23 mouse cellular contexts compared by ENCODE assay signal in genomic region chr9:62355763-62356162, GRCm38 (mm10). TPM values are rescaled to one million over a fixed set of nuclear protein-coding genes. Genes with fewer than 3 reads are reported as not detected.
A peak's percentile ranks its signal among the peaks of the same experiment; 100 is the strongest.
DNase-seq lines count a peak whose midpoint lies in the region; ATAC-seq and TF ChIP-seq lines count a peak whose summit lies in the region.
"Had no signal": no experiment of that assay in that cellular context is flagged by ENCODE, and none has a peak within 500 bp of the region (broad histone marks: within the 10 kb centered on the region; RNA-seq: fewer than 3 reads in every experiment).

No protein-coding gene starts in this region.

- no peak overlapping the region for H3K4me3 ChIP-seq in kidney, embryonic 14.5 days (ENCODE audit: low read length)
- no peak overlapping the region for H3K4me3 ChIP-seq in midbrain, postnatal 0 days (ENCODE audit: low read depth, low read length)
- no peak overlapping the region for H3K4me3 ChIP-seq in midbrain, embryonic 14.5 days (replicated peaks; ENCODE audit: low read depth, low read length)
- H3K4me3 ChIP-seq in MEL (ENCODE audit: control insufficient read depth in 1 of 2, insufficient read depth in 1 of 2, low read depth in 2 of 2, low read length in 2 of 2): no peak overlapping the region
- H3K4me3 ChIP-seq: embryonic facial prominence, embryonic 15.5 days; erythroblast, embryonic 14.5 days; forebrain, embryonic 10.5 days; heart, embryonic 15.5 days; hindbrain, embryonic 10.5 days; hindbrain, embryonic 15.5 days had no signal

- TF ChIP-seq RAD21 in MEL (IDR thresholded peaks at IDR 0.05; ENCODE audit: low read depth, low read length): no peak

- H3K79me2 ChIP-seq in MEL (ENCODE audit: control insufficient read depth, insufficient read depth, low read length, poor library complexity): peaks cover 46% of the 10 kb centered on the region

- no peak for TF ChIP-seq POLR2A in MEL (IDR thresholded peaks at IDR 0.05; ENCODE audit: control insufficient read depth in 1 of 2, insufficient read depth in 1 of 2, low read depth in 1 of 2, low read length in 2 of 2, poor library complexity in 1 of 2)

- 86% methylated on average over 6 of the region's 6 CpGs for WGBS in kidney, embryonic 14.5 days
- 76% methylated on average over 6 of the region's 6 CpGs for WGBS in midbrain, postnatal 0 days
- WGBS in midbrain, embryonic 14.5 days: 78% methylated on average over 6 of the region's 6 CpGs

- no peak overlapping the region for H3K27ac ChIP-seq in kidney, embryonic 14.5 days (ENCODE audit: low read depth, low read length)
- 0 out of 2 replicates have a peak overlapping the region, but pooled peaks have one; percentile 0 for H3K27ac ChIP-seq in midbrain, postnatal 0 days (ENCODE audit: low read depth, low read length)
- no peak overlapping the region for H3K27ac ChIP-seq in midbrain, embryonic 14.5 days (replicated peaks; ENCODE audit: low read depth, low read length)
- H3K27ac ChIP-seq in MEL (ENCODE audit: control insufficient read depth, low read depth, low read length): no peak overlapping the region
- H3K27ac ChIP-seq: embryonic facial prominence, embryonic 15.5 days; forebrain, embryonic 10.5 days; hindbrain, embryonic 10.5 days had no signal

- H3K36me3 ChIP-seq in kidney, embryonic 14.5 days (ENCODE audit: control insufficient read depth, insufficient read depth, low read length): peaks cover 22% of the 10 kb centered on the region
- no peaks in the 10 kb centered on the region for H3K36me3 ChIP-seq in midbrain, postnatal 0 days (ENCODE audit: insufficient read depth, low read length)
- peaks cover 8% of the 10 kb centered on the region; the same call in 1 of the 2 replicates for H3K36me3 ChIP-seq in midbrain, embryonic 14.5 days (ENCODE audit: control insufficient read depth, insufficient read depth, low read length)
- H3K36me3 ChIP-seq in MEL (ENCODE audit: control insufficient read depth in 1 of 2, insufficient read depth in 2 of 2, low read length in 2 of 2): peaks cover 5 to 25% of the 10 kb centered on the region in 2 experiments
- H3K36me3 ChIP-seq: heart, embryonic 15.5 days; hindbrain, embryonic 15.5 days had no signal

- no peak overlapping the region for H3K4me2 ChIP-seq in kidney, embryonic 14.5 days (replicated peaks; ENCODE audit: low read depth, low read length)
- no peak overlapping the region for H3K4me2 ChIP-seq in midbrain, postnatal 0 days (ENCODE audit: low read depth, low read length, poor library complexity, severe bottlenecking)
- H3K4me2 ChIP-seq in midbrain, embryonic 14.5 days (ENCODE audit: low read length): no peak overlapping the region
- H3K4me2 ChIP-seq: embryonic facial prominence, embryonic 15.5 days; heart, embryonic 11.5 days; heart, embryonic 15.5 days; hindbrain, embryonic 15.5 days had no signal

- peak; percentile 6 for DNase-seq in kidney, adult 9 months
- DNase-seq in midbrain, postnatal 0 days (ENCODE audit: low spot score): no peak
- no peak for DNase-seq in midbrain, embryonic 14.5 days
- DNase-seq in MEL (ENCODE audit: low read depth, low spot score): no peak
- DNase-seq in spleen, postnatal 36 days (ENCODE audit: low spot score in 2 of 2): no peak
- no peak for DNase-seq in adrenal gland, postnatal 25 days
- DNase-seq: B cell, adult 2 months; cerebellum, adult 11 months; cerebellum, adult 8-10 months; embryo, embryonic 11 days had no signal

- TF ChIP-seq EP300 in MEL (IDR thresholded peaks at IDR 0.05; ENCODE audit: low read depth in 1 of 2, low read length in 2 of 2): no peak

- no peak for ATAC-seq in kidney, embryonic 14.5 days (ENCODE audit: low FRiP score, low TSS enrichment)
- ATAC-seq in midbrain, postnatal 0 days (ENCODE audit: low FRiP score): no peak
- no peak for ATAC-seq in midbrain, embryonic 14.5 days (ENCODE audit: low FRiP score, low TSS enrichment)
- ATAC-seq: activated CD4-positive, CD25-positive, alpha-beta regulatory T cell, adult 4 months; CD4-positive, CD25-positive, alpha-beta regulatory T cell, adult 4 months; forebrain, embryonic 14.5 days; inflammation-experienced regulatory T-cells, adult 6 months; Patski had no signal

- no peaks in the 10 kb centered on the region for H3K27me3 ChIP-seq in kidney, embryonic 14.5 days (ENCODE audit: control insufficient read depth, insufficient read depth, low read length)
- no peaks in the 10 kb centered on the region for H3K27me3 ChIP-seq in midbrain, postnatal 0 days (ENCODE audit: insufficient read depth, low read length)
- no peaks in the 10 kb centered on the region for H3K27me3 ChIP-seq in midbrain, embryonic 14.5 days (ENCODE audit: control insufficient read depth, insufficient read depth, low read length)
- H3K27me3 ChIP-seq in MEL (ENCODE audit: control insufficient read depth in 1 of 2, insufficient read depth in 2 of 2, low read length in 2 of 2): no peaks in the 10 kb centered on the region
- H3K27me3 ChIP-seq: embryonic facial prominence, embryonic 15.5 days; heart, embryonic 15.5 days; hindbrain, embryonic 15.5 days; Patski had no signal

- no peak for TF ChIP-seq CTCF in midbrain, postnatal 0 days (IDR thresholded peaks at IDR 0.05)
- no peak for TF ChIP-seq CTCF in MEL (IDR thresholded peaks at IDR 0.05 in 2 of 3, conservative IDR thresholded peaks at IDR 0.05 in 1 of 3; ENCODE audit: control insufficient read depth in 1 of 3, insufficient read depth in 1 of 3, low read depth in 2 of 3, low read length in 3 of 3, poor library complexity in 1 of 3, severe bottlenecking in 1 of 3)

- H3K9ac ChIP-seq in kidney, embryonic 14.5 days (ENCODE audit: low read depth, low read length): no peak overlapping the region
- H3K9ac ChIP-seq in midbrain, postnatal 0 days (replicated peaks; ENCODE audit: low read length, poor library complexity, severe bottlenecking): no peak overlapping the region
- H3K9ac ChIP-seq in midbrain, embryonic 14.5 days (replicated peaks; ENCODE audit: low read length): no peak overlapping the region
- H3K9ac ChIP-seq in MEL (ENCODE audit: control insufficient read depth, low read depth, low read length, poor library complexity, severe bottlenecking): no peak overlapping the region
- H3K9ac ChIP-seq: embryonic facial prominence, embryonic 15.5 days; heart, embryonic 15.5 days; hindbrain, embryonic 15.5 days had no signal

- H3K9me3 ChIP-seq in kidney, embryonic 14.5 days (ENCODE audit: control insufficient read depth, low read length): no peaks in the 10 kb centered on the region
- H3K9me3 ChIP-seq in midbrain, postnatal 0 days (ENCODE audit: low read length): no peaks in the 10 kb centered on the region
- H3K9me3 ChIP-seq in midbrain, embryonic 14.5 days (ENCODE audit: control insufficient read depth, low read length): no peaks in the 10 kb centered on the region
- H3K9me3 ChIP-seq in MEL (replicated peaks; ENCODE audit: insufficient read depth, low read length): no peaks in the 10 kb centered on the region
- H3K9me3 ChIP-seq: embryonic facial prominence, embryonic 15.5 days; forebrain, embryonic 10.5 days; heart, embryonic 15.5 days; hindbrain, embryonic 10.5 days; hindbrain, embryonic 15.5 days had no signal

- H3K4me1 ChIP-seq in kidney, embryonic 14.5 days (ENCODE audit: control insufficient read depth, insufficient read depth, low read length): peaks cover 19% of the 10 kb centered on the region
- no peaks in the 10 kb centered on the region for H3K4me1 ChIP-seq in midbrain, postnatal 0 days (ENCODE audit: insufficient read depth, low read length)
- 0 out of 2 replicates have a peak, but pooled peaks cover 1% of the 10 kb centered on the region for H3K4me1 ChIP-seq in midbrain, embryonic 14.5 days (ENCODE audit: control insufficient read depth, insufficient read depth, low read length)
- H3K4me1 ChIP-seq in MEL (ENCODE audit: control insufficient read depth in 1 of 2, insufficient read depth in 2 of 2, low read length in 2 of 2): peaks cover 0 to 19% of the 10 kb centered on the region in 2 experiments; a peak in 2 of 4 replicates

TF ChIP-seq in MEL, 35 proteins besides CTCF, POLR2A, EP300 and RAD21:
- TF ChIP-seq USF1 (IDR thresholded peaks at IDR 0.05; ENCODE audit: low read depth, low read length) (no peak), MAZ (IDR thresholded peaks at IDR 0.05; ENCODE audit: low read depth, low read length) (no peak), USF2 (IDR thresholded peaks at IDR 0.05; ENCODE audit: borderline replicate concordance in 1 of 2, insufficient read depth in 1 of 2, low read depth in 1 of 2, low read length in 2 of 2) (no peak), CHD2 (IDR thresholded peaks at IDR 0.05; ENCODE audit: low read length) (no peak), ZKSCAN1 (IDR thresholded peaks at IDR 0.05; ENCODE audit: low read depth, low read length) (peak; percentile 56; the same call in 1 of the 2 replicates)

RNA-seq across cellular contexts. Expression of gene Anp32a, which starts 14.7 kb away (rescaled TPM):
- 155 and 214 TPM in 2 replicates for polyA plus RNA-seq in kidney, embryonic 14.5 days (2014; fragmentation: Nextera tagmentation; extraction: Ambion mirVana)
- 88.8 and 114 TPM in 2 replicates for total RNA-seq in midbrain, postnatal 0 days (2014; rRNA removed)
- polyA plus RNA-seq in midbrain, postnatal 0 days (2015; fragmentation: Nextera tagmentation; extraction: Ambion mirVana): 60.5 and 76.2 TPM in 2 replicates
- 81.0 and 82.1 TPM in 2 replicates for polyA plus RNA-seq in midbrain, embryonic 14.5 days (2014; fragmentation: Nextera tagmentation; extraction: Ambion mirVana)
- 182 and 205 TPM in 2 replicates for total RNA-seq in MEL (2012; rRNA removed)
- 100 to 1,000 TPM; 362 to 516 TPM for polyA plus RNA-seq in MEL (2012; ENCODE audit: insufficient read depth in 1 of 2, insufficient read length in 2 of 2, low read depth in 1 of 2, low replicate concordance in 2 of 2, missing spikeins in 1 of 2)
- 271 and 320 TPM in 2 replicates for total RNA-seq in adrenal gland, postnatal 25 days (2021)
